Mouse (Mus musculus) lung, postnatal 4 days (tissue): Measurements from ENCODE around the gene Icam5.
A peak's percentile ranks its signal among the peaks of the same experiment; 100 is the strongest.
"Not testable (repeated sequence)": the region's sequence is repeated elsewhere in the genome, so short reads cannot be mapped to it uniquely, and the experiment has no call there.

Experiments
- DNase-seq, 2 experiments: peaks; one replicate each; pipeline ENCODE4 v3.0.0; 2021

The Icam5 gene

GRCm38 (mm10) chr9:21036161-21036560 lies 4.3 kb downstream of the Icam5 start:
- DNase-seq: no peak

GRCm38 (mm10) chr9:21036666-21037065 lies 4.8 kb downstream of the Icam5 start:
- DNase-seq: no peak

- peak; percentile 73 to 84 for DNase-seq
Observed at GRCm38 (mm10) chr9:21037481-21037891, 5.6 kb downstream of the Icam5 start.

- DNase-seq: no peak
Observed at GRCm38 (mm10) chr9:21039779-21040178, 7.9 kb downstream of the Icam5 start.

- no peak for DNase-seq
Observed at GRCm38 (mm10) chr9:21041308-21041707, 9.4 kb downstream of the Icam5 start.

DNA sequence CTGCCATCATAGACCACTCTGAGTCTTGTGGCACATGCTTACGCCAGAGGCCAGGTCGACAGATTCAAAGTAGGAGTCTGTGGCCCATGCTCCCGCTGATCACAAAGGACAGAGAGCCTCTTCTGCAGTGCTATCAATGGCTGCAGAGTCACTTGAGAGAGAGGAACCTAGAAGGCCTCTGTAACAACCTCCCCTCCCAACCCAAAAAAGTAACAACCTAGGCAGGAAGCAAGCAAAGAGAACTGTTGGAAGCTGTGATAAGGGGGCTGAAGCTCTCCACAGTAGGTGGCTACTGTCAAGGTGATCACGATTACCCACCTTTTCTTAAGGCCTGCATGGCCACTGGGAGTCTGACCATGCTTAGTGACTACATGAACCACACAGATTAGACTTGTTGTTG lies 11.7 kb downstream of the Icam5 start:
- DNase-seq: no peak

GRCm38 (mm10) chr9:21044785-21045184 lies 12.9 kb downstream of the Icam5 start:
- DNase-seq: not testable (repeated sequence)

DNA sequence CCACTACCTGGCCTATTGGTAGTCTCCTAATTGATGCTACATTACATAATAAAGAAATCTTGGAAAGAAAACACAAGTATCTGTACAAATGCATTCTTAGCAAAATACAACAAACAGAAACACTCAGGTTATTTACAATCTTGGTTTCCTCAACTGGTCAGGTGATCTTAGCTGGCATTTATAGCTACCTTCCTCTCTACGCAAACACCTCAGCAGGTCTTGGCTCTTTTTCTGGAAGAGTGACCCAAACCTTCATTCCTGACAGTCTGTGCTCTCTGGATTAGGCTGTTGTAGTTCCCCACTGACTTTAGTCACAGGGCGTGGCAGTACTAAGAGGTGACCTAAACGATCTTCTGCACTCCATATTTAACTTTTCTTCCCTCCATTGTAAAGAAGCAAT lies 13.4 kb downstream of the Icam5 start:
- no peak for DNase-seq

DNA sequence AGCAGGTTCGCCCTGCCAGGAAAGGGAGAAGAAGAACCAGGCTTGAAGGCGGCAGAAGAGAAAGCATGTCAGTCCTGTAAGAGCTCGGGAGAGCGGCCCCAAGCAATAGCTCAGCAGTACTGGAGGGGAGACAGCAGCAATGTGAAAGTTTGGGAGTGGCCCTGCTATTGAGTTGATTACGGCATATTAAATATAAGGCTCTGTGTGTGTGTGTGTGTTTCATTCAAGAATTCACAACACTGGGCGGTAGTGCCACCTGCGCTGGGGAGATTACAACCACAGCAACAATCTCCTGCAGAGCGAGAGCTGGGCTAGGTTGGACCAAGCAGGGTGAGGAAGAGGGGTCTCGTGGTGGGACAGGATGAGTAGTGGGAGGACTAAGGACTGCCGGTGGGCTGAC lies 19.7 kb downstream of the Icam5 start:
- no peak for DNase-seq

DNA sequence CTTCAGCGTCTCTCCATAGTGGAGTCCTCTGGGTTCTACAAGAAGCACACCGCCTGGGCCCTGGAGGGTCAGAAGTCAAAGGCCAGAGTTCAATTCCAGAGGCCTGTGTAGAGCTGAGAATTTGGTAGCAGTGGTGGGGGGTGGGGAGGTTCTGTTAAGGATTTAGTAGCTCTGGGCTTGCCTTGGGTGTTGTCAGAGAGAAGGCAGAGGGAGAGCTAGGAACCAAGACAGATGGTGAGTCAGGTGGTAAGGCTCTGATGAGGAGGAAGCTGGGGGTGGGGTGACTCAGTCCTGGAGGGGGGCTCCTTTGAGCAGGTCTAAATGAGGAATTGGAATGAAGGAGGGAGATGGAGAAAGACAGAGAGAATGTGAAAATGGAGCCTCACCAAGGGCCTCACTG lies 31.1 kb downstream of the Icam5 start:
- no peak for DNase-seq

DNA sequence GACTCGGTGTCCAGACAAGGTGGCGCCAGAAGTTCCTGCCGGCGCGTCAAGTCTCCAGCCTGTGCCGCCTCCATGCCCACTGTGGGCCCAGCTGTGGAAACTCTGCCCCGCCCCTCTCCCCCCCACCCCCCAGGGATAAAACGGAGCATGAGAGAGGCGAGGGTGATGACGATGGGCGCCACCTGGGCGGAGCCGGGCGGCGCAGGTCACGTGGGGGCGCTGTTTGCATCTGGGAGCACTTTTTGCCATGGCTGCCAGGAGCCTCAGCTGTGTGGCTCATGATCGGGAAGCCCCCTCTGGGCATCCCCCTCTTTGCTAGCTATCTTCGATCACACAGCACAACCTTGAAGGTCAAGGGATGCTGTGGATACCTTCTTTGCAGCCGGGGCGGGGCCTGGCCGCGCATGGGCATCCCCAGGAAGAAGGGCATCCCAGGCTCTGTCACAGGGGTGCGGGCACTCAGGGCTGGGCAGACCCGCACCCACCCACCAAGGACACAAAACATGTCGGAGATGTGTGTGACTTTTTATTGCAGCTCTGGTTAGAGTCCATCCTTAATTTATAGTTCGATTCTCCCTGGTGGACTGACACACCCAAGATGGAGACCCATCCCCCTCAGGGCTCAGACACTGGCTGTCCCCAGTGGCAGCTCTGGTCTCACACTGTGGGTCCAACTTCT lies 35.3 kb downstream of the Icam5 start, which contains the start of gene Zglp1:
Gene Zglp1, minus strand, starts transcription at position 88 of the 679 bp plus-strand sequence.
- DNase-seq: no peak

- no peak for DNase-seq
Observed at GRCm38 (mm10) chr9:21072641-21073040, 40.8 kb downstream of the Icam5 start.

GRCm38 (mm10) chr9:21073044-21073840 lies 41.4 kb downstream of the Icam5 start, which contains the start of the genes Gm49373 and Fdx1l:
Gene Gm49373, minus strand, starts transcription at chr9:21073096.
Gene Fdx1l, minus strand, starts transcription at chr9:21073614.
- DNase-seq: peak; percentile 91 to 93

DNA sequence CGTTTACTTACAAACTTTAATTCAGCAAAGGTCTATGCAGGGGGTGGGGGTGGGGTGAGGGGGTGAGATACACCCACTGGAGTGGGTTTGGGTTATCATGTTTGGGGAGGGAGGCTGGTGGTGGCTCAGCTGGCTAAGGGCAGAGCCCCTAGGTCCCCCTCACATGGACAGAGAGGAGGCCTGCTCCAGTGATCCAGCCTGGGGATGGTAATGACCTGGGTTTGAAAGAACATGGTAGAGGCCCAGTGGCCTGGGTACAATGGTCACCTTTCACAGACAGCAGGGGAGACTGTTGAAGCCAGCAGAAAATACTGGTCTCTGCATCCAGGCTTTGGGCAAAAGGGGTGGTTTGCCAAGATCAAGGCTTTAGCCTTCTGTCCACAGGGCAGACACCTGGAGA lies 42.3 kb downstream of the Icam5 start:
- no peak for DNase-seq

GRCm38 (mm10) chr9:21075625-21076024 lies 43.8 kb downstream of the Icam5 start:
- DNase-seq: no peak

DNA sequence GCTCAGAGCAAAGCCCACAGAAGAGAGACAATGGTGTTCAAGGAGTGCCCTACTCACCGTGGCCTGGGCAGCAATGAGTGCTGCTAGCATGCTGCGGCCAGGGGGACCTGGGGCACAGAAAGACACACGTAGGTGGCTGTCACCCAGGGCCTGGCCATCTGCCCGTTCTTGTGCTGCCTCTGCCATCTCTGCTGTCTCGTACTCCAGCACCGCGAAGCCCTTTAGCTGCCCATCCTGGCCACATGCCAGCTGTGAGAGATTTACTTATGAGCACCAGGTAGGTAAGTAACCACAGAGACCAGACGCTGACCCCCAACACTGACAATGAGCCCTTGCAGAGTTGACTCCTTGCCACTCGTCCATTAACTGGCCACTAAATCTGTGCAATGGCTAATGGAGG lies 49.3 kb downstream of the Icam5 start:
- DNase-seq: no peak

DNA sequence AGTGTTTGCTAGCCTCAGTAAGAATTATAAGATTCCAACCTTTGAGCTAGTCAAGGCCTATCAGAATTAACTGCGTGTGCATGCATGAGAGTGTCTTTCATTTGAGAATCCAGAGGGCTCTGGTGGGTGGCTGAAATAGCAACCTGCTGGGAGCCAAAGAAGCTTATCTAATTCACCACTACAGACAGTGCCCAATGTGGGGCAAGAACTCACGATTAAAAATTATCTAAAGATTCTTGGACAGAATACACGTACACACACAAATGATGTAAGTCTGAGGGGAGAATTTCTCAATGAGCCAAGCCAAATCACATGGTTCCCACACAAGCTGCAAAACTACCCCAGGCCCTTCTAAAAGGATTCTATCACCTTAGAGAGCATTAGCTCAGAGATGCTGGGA lies 51.5 kb downstream of the Icam5 start:
- no peak for DNase-seq
